Mouse (Mus musculus) megakaryocyte progenitor cell, adult 5-6 weeks (primary cell): ENCODE results near the gene Myof. TPM values are rescaled to one million over a fixed set of nuclear protein-coding genes. Genes with fewer than 3 reads are reported as not detected.

Experiments used
- ATAC-seq: replicated peaks from 2 replicates; pipeline ENCODE4 v1.8.0; 2016; ENCODE audit warnings: mild to moderate bottlenecking, moderate TSS enrichment, inconsistent platforms; ENCODE audit not compliant: poor library complexity
- total RNA-seq, 2 experiments: library from RNA; stranded (forward) in 1 of 2; stranded (reverse) in 1 of 2; fragments of 157-497, 149-512 nt in 1 of 2; fragments of 200-1000 nt in 1 of 2; gene quantifications; 2 replicates each; pipeline versions ENCODE4 v1.2.3 to v1.2.4; 2015 to 2017

The Myof gene
- total RNA-seq, 2 experiments from 2014 or later: 0.71 to 3.5 TPM

- ATAC-seq: no peak
Measured at GRCm38 (mm10) chr19:38004809-38005380, 38.5 kb downstream of the Myof start.

DNA sequence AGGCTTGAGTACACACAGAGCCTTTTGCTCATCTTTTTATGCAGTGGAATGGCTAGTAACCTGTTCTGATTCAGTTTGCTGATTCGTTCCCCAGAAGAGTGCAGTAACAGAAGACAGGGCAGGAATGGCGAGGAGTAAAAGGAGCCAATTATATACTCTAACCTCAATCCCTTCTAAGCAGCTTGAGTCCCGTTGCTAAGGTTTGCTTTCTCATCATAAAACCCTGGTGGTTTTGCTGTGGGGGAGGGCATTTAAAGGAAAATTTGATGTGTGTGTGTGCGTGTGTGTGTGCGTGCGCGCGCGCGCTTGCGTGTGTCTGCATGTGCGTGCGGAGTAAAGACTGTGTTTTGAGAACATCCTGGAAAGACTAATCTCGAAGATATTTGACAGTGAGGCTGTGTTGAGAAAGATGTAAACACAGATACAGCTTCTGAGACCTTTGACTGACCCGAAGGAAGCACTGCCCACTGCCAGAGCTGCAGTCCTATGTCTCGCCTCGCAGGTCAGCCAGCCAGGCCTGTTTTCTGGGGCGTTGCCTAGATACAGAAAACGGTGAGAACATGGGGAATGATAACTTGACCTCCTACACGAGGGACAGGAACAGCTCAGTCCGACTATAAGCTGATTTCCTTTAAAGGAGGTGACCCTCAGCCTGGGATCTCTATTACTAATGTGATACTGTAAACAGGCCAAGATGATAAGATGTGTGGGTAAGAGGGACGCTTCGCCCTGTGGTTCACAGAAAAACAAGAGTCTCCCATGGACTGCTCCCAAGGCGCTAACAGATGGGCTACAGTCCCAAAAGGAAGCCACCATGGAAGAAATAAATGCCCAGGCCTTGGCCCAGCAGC lies 39.5 kb downstream of the Myof start:
- no peak for ATAC-seq

- no peak for ATAC-seq
Measured at GRCm38 (mm10) chr19:38002816-38003215, 40.6 kb downstream of the Myof start.

GRCm38 (mm10) chr19:38000990-38001389 lies 42.4 kb downstream of the Myof start:
- ATAC-seq: no peak

DNA sequence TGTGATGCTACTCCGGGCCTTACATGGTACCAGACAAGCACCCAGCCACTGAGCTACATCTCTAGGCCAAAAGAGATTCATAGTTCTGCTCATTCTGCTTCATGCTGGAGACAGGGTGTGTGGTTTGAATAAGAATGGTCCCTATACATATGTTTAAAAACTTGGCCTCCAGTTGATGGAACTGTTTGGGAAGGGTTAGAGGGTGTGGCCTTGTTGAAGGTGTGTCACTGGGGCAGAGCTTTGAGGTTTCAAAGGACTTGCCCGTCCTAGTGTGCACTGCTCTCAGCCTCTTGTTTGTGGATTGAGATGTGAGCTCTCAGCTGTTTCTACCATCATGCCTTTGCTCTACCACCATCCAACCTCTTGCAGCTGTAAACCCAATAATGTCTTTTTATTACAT lies 43.4 kb downstream of the Myof start:
- ATAC-seq: no peak

- ATAC-seq: no peak
Measured at GRCm38 (mm10) chr19:37994301-37994700, 49.1 kb downstream of the Myof start.

- ATAC-seq: no peak
Measured at GRCm38 (mm10) chr19:37992184-37992554, 51.2 kb downstream of the Myof start.

DNA sequence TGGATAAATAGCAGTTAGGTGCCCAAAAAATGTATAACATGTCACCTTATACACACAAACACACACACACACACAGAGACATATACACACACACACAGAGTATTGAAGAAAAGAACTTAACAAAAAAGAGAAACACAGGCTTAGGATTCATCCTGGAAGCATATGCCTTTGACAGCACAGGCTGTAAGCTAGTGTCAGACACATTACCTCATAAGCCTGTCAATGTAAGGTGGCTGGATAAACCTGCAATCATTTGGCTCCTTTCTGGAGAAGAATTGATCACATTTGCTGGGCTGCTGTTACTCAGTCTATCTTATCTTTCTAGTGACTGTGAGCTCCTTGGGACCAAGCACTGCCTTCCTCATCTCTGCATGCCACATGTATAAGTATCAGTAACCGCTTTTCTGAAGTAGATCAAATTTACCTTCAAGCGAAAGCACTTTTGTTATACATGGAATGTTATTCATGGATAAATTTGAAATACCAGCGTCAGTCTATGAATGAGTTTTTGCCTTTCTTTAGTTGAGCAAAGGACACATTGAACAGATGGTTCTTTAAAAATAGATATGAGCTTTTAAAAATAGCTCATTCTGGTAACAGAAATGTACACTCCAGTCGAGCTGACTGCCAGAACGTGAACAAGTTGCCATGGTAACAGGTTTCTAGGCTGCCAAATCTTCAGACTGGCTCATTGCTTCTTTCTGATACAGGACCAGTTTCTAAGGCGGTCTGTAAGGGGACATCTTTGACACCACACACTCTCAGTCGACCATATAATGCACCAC lies 51.8 kb downstream of the Myof start:
- ATAC-seq: no peak

- ATAC-seq: no peak
Measured at GRCm38 (mm10) chr19:37989971-37990370, 53.4 kb downstream of the Myof start.

GRCm38 (mm10) chr19:37988156-37988555 lies 55.2 kb downstream of the Myof start:
- ATAC-seq: no peak

DNA sequence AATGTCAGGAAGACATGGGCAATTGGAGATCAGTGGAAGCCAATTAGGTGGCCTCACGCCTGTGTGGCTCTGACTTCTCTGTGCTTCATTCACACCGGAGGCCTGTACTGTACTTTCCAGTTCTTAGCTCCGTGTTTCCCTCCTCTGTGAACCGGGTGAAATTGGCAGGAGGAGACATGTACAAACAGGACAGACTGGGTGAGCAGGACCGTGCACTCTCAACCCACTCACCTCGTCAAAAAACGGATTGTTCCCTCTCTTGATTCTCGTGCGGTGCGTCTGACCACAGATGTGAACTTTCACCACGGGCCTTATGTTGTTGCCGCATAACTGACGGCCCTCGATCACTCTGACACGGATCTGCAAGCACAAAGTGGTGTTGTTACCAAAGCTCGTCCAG lies 57.6 kb downstream of the Myof start:
- no peak for ATAC-seq

DNA sequence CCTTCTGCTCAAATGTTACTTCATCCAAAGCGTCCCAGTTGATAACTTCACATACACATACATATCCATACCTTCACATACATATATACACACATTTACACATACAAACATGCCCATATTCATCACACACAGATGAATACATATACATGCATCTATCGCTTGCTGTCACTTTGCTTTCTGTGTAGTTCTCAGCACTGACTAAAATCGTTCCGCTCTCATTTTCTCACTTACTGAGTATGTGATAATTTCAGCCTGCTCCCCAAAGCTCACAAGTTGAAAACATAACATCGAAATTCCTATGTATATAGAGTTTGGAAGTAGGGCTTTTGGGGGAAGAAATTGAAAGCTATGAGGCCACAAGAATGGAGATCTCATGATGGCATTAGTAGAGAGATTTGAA lies 67.4 kb downstream of the Myof start:
- no peak for ATAC-seq

DNA sequence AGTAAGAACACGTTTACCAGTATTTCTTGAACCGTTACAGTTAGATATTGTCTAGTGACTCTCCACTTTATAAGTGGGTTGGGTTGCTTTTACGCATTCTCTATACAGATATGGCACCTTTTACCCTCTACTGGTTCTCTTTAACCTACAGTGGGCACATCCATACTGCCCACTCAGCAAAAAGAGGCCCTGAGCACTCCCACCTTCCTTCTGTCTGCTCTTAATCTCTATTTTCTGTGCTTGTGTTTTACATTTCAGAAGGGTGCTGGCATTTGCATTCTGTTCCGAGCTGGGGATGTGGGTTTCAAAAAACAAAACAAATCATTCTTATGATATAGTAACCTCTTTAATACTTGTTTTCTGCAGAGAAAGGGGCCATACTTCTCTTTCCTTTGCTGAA lies 72.8 kb downstream of the Myof start:
- no peak for ATAC-seq

- peak; percentile 50 for ATAC-seq
Measured at GRCm38 (mm10) chr19:37970004-37970403, 73.4 kb downstream of the Myof start.

GRCm38 (mm10) chr19:37965828-37966227 lies 77.5 kb downstream of the Myof start:
- ATAC-seq: no peak

- peak; percentile 84 for ATAC-seq
Measured at GRCm38 (mm10) chr19:37963421-37963820, 80.0 kb downstream of the Myof start.

GRCm38 (mm10) chr19:37960791-37961190 lies 82.6 kb downstream of the Myof start:
- ATAC-seq: no peak

DNA sequence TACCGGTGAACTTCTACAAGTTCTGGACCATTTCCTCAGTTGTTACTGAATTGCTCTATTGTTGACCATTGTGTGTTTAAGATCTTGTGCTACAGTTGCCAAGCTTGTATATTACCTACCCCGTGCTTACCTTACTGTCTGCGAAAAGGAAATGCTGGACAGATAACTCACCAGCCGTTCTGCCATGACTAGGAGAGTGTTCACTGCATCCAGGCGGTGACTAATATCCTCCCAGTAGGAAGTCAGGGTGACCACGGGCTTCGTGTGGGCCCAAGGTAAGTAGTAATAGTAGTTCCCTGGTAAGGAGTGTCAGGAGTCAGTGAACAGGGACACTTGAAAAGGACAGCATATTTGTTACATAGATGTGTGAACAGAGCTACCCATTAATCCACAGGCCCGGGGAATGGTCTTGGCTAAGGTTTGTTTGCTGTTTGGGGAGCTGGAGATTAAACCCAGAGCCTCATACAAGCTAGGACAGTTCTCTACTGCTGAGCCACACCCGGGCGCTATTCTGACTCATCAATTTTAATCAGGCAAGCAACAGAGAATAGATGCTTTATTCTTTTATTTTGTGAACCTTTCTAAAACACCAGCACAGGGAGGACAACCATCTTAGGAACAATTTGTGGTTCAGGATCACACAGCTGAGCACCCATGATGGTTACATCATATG lies 83.7 kb downstream of the Myof start:
- ATAC-seq: no peak

DNA sequence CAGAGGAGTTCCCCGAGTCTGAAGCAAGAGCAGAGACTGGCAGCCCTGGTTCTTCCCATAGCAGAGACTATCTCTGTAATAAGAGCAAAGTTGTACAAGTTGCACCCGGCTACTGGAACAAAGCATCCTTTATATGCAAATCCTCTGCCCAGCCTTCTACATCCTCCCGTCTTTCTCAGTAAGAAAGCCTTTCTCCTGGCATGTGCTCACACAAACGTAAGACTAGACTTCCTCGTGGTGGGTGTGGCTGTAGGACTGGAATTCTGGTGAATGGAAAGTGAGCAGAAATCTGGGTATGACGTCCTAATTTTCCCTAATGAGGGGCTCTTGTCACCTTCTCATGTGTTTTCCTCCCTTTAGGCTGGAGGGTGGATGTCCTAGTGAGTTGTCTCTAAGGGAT lies 84.3 kb downstream of the Myof start:
- no peak for ATAC-seq

DNA sequence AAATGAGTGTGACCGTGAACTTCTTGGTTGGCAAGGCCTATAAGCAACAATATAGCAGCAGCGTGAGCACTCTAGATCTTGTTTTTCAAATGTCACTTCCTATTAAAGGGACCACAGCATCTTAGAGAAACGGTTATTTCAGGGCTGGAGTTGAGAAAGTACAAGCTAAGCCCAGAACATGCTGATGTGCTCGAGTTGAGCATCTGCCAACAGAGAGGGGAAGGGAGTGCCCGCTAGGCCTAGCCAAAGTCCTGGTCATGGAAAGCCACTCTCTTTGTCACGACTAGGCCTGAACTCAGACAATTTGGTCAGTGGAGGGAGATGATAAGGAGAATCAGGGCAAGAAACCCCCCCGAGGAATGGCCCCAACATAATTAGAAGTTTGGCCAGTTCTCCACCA lies 86.1 kb downstream of the Myof start:
- ATAC-seq: peak; percentile 38

DNA sequence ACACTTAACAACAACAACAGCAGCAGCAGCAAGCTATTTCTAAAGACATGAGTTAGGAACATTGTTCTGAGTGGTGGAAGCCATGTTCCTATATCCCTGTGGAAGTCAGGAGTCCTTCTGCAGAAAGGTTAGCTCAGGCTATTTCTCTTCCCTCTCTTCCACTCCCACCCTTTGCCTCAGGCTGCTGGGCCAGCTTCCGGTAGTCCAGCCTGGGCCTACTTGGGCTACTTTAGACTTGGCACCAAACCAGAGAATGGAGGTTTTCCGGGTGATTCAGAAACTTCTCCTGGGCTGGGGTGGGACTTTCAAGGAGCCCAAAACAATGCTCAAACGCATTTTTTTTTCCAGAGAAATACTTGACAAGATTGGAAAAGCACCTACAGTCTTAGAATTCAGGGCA lies 87.4 kb downstream of the Myof start:
- ATAC-seq: no peak
